Mouse (Mus musculus): ENCODE data around the gene Gsto2.
"Not testable (repeated sequence)": the region's sequence is repeated elsewhere in the genome, so short reads cannot be mapped to it uniquely, and the experiment has no call there.

The Gsto2 gene

GRCm38 (mm10) chr19:47865353-47865947 is at the start of gene Gsto2:
Gene Gsto2, plus strand, starts transcription at chr19:47865534.
- DNase-seq (ENCODE audit: low spot score in 2 of 2) = peak; percentile 87 to 94

GRCm38 (mm10) chr19:47817692-47818091 is 47.6 kb upstream of the Gsto2 start:
- no peak for DNase-seq (ENCODE audit: low spot score in 2 of 2)

GRCm38 (mm10) chr19:47820832-47821493 is 44.4 kb upstream of the Gsto2 start:
- peak; percentile 35 to 60 for DNase-seq (ENCODE audit: low spot score in 2 of 2)

DNA sequence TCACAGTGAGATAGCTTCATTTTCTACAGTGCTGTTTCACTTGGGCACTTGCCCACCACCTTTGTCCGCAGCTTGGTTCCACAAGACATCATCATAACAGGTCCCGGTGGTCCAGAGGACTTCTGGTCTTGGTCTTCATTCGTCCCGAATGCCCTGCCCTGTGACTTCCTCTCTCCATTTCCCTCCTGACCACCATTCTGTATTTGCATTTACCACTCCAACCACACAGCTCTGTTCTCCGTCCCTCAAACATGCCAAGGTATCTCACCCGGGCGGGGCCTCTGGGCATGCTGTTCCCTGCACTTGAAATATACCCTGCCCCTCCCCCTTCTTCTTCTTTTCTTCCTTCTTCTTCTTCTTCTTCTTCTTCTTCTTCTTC is 43.9 kb upstream of the Gsto2 start:
- DNase-seq (ENCODE audit: low spot score in 2 of 2) = no peak

- no peak for DNase-seq (ENCODE audit: low spot score in 2 of 2)
Measured at GRCm38 (mm10) chr19:47822143-47822796, 43.1 kb upstream of the Gsto2 start.

DNA sequence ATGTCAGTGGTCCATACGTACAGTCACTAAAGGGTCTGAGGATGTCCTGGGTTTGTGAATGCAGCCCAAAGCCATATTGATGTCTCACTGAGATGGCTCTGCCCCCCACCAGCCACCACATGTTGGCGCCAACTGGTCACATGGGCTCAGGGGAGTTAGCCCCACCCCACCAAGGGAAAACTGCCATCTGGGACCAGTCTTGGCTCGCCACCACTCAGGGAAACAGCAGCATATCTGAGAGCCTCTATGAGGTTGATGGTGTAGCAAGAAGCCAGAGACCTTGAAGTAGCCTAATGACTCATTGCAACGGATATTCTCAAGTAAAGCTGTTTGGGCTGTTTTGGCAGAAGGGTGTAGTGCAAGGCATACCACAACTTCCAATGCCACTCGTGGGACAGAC is 41.3 kb upstream of the Gsto2 start:
- DNase-seq (ENCODE audit: low spot score in 2 of 2) = no peak

DNA sequence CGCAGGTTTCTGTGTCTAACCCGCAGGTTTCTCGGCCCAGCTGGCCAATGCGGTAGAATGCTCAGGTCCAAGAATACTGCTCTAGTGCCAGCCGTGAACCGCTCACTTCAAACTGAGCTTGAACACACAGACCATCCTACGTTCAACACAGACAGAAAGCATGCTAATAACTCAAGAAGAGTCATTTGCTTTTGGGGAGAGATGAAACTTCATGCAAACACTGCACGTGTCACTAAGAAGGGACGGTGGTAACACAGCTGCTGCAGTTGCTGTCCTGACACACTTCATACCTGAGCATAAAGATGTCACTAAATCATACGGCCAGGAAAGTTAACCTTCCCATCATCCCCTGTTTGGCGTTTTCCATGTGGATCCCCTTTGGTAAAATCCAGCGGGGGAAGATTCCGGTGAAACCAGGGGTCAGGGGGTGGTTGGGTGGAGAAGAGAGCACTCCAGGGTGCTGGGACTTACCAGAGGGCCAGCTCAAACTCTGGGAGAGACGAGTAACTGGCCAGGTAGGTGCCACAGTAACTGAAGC is 35.4 kb upstream of the Gsto2 start:
- DNase-seq (ENCODE audit: low spot score in 2 of 2) = no peak

GRCm38 (mm10) chr19:47831111-47831510 is 34.2 kb upstream of the Gsto2 start:
- no peak for DNase-seq (ENCODE audit: low spot score in 2 of 2)

- DNase-seq (ENCODE audit: low spot score in 2 of 2) = no peak
Measured at GRCm38 (mm10) chr19:47832316-47832715, 33.0 kb upstream of the Gsto2 start.

DNA sequence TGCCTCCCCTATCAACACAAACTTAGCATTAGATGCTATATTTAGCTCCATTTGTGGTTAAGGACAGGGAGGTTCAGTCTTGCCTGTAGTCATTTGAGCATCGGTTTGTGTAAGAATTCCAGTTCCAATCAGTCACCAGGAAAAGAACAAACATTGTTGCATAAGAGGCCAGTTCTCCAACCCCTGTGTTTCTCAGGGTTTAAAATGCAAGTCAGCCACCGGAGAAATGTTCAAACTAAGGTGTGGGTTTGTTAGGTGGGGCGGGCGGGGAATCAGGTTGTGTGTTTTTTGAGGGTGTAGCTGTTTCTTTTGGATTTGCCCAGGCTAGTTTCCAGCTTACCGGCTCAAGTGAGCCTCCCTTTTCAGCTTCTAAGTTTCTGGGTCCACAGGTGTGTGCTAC is 30.7 kb upstream of the Gsto2 start:
- no peak for DNase-seq (ENCODE audit: low spot score in 2 of 2)

- DNase-seq (ENCODE audit: low spot score in 2 of 2) = no peak
Measured at GRCm38 (mm10) chr19:47835776-47836175, 29.6 kb upstream of the Gsto2 start.

- DNase-seq (ENCODE audit: low spot score in 2 of 2) = peak; percentile 58 to 62
Measured at GRCm38 (mm10) chr19:47836701-47837526, 28.4 kb upstream of the Gsto2 start.

- DNase-seq (ENCODE audit: low spot score in 2 of 2) = no peak
Measured at GRCm38 (mm10) chr19:47837527-47837901, 27.8 kb upstream of the Gsto2 start.

- DNase-seq (ENCODE audit: low spot score in 2 of 2) = not testable (repeated sequence)
Measured at GRCm38 (mm10) chr19:47841234-47841633, 24.1 kb upstream of the Gsto2 start.

- no peak for DNase-seq (ENCODE audit: low spot score in 2 of 2)
Measured at GRCm38 (mm10) chr19:47849735-47850134, 15.6 kb upstream of the Gsto2 start.

DNA sequence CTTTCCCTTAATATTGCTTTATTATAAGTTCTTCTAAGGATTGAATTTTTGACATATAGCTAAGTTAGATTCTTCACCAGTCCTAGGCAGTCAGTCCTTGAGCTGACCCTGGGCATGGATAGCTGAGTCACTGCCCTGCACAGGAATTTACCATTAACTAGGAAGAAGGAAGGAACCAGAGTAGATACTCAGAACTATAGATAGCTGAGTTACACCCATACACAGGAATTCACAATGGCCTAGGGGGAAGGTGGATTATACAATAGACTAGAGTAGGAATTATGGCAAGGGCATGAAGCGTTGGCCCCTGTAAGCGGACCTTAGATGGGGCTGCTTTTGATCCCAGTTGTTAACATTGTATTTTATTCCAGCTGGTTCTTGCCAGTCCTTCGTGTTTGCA is 13.2 kb upstream of the Gsto2 start:
- DNase-seq (ENCODE audit: low spot score in 2 of 2) = not testable (repeated sequence)

DNA sequence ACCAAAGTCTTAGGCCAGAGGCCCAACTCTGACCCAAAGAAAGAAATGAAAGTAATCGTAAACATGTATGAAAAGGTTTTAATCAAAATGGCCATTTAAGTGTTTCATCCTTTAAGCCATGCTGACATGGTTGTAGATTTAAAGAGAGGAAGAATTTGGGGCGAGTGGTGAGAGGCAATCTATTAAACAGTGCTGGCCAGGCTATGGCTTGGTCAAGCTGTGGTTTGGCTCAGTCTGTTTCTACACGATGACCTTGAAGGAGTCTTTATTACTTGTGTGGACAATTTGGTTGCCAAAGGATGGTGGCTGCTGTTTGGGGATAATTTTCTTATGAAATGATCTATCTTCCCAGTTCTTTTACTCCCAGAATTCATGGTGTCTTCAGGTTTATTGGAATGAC is 12.3 kb upstream of the Gsto2 start:
- DNase-seq (ENCODE audit: low spot score in 2 of 2) = no peak

GRCm38 (mm10) chr19:47853951-47854795 is 11.2 kb upstream of the Gsto2 start:
- no peak for DNase-seq (ENCODE audit: low spot score in 2 of 2)

GRCm38 (mm10) chr19:47854796-47855783 is 10.2 kb upstream of the Gsto2 start, which contains the start of gene Gsto1:
Gene Gsto1, plus strand, starts transcription at chr19:47854970.
- peak; percentile 44 to 55 for DNase-seq (ENCODE audit: low spot score in 2 of 2)
